Mouse (Mus musculus): ENCODE measurements around the gene Nfkb2. TPM values are rescaled to one million over a fixed set of nuclear protein-coding genes. Genes with fewer than 3 reads are reported as not detected.
A peak's percentile ranks its signal among the peaks of the same experiment; 100 is the strongest.

Gene Nfkb2
- polyA plus RNA-seq, 1 experiment = 2.8 TPM

DNA sequence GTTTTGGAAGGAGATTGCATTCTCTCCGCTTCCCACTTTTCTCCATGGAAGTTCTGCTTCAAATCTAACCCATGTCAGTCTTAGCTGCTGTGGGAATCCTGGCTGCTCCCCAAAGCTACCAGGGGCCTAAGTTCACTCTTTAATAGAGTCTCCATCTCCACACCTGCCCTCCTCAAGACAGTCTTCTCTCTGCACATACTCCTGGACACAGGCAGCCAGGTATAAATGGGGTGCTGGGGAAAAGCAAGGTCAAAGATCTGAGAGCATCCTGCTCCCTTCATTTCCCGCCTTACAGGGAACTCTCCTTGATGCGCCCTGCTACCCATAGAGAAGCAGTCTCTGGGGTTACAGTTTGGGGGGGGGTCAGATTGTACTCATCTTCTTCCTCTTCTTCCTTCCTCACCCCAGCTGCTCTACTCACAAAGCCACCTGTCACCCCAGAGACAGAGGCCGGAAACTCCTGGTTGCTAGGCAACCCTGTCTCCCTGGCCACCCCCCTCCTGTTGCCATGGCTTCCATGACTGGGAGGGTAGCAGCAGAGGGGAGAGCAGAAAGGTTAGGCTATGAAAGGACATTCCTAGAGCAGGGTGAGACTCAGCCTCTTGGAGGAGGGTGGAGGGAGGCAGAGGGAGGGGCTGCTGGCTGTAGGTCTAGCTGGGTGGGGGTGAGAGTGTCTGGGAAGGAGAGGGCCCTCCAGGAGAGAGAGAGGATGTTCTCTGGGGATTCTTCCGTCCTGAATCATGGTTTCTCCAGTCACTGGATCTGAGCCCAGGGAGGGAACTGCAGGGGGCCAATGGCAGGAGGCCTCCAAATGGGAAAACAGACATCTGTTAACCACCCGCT lies 17.2 kb downstream of the Nfkb2 start:
- Histone ChIP-seq H3K27ac (ENCODE audit: insufficient read depth, low read length) (0 out of 2 replicates have a peak overlapping the region, but pooled peaks have one; percentile 4), H3K4me3 (ENCODE audit: insufficient read depth, low read length) (no peak overlapping the region), H3K4me1 (ENCODE audit: control insufficient read depth, insufficient read depth, low read length) (peaks cover 10% of the 10 kb centered on the region)
- no peak for TF ChIP-seq POLR2A (IDR thresholded peaks at IDR 0.05; ENCODE audit: extremely low read depth, insufficient read depth, low read length)
- TF ChIP-seq CTCF (IDR thresholded peaks at IDR 0.05; ENCODE audit: extremely low read depth, insufficient read depth, low read length) = no peak

DNA sequence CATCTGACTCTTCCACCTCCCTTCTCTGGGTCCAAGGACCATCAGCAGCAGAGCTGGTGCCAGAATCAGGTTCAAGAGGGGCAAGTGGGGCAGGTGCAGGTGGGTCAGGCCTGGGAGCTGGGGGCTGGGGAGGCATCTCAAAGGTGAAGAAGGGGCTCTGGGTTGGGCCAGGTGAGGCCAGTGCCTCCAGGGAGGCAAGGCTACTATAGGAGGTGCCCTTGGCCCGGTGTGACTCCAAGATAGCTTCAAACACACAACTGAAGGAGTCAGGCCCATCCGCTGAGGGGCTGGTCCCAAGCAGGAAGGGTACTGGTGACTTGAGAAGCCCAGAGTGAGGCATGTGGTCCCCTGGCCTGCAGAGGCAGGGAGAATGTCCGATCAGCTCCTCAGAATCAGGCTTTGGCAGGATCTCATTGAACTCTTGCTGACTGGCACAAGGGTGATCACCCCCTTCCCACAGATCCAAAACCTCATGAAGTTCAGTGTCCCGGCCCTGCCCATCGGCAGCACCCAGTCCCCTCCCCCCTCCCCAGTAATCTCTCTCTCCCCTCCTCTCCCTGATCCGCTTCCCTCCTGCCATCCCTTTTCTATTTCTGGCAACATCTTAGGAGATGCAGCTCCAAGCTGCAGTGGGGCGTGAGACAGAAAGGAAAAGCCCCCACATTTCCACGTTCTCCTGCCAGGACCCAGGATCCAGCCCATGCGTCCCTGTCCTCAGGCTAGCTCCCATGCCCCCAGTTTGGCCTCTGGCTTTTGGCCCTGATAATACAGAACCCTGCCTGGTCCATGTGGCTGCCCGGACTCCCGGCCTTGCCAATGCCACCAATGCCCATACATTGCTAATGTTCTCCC lies 18.2 kb downstream of the Nfkb2 start:
- peak overlapping the region; percentile 90 for H3K27ac ChIP-seq (ENCODE audit: insufficient read depth, low read length)
- TF ChIP-seq POLR2A (IDR thresholded peaks at IDR 0.05; ENCODE audit: extremely low read depth, insufficient read depth, low read length) (no peak), CTCF (IDR thresholded peaks at IDR 0.05; ENCODE audit: extremely low read depth, insufficient read depth, low read length) (no peak)
- no peak overlapping the region; the same call in 1 of the 2 replicates for H3K4me3 ChIP-seq (ENCODE audit: insufficient read depth, low read length)
- peaks cover 10% of the 10 kb centered on the region for H3K4me1 ChIP-seq (ENCODE audit: control insufficient read depth, insufficient read depth, low read length)

DNA sequence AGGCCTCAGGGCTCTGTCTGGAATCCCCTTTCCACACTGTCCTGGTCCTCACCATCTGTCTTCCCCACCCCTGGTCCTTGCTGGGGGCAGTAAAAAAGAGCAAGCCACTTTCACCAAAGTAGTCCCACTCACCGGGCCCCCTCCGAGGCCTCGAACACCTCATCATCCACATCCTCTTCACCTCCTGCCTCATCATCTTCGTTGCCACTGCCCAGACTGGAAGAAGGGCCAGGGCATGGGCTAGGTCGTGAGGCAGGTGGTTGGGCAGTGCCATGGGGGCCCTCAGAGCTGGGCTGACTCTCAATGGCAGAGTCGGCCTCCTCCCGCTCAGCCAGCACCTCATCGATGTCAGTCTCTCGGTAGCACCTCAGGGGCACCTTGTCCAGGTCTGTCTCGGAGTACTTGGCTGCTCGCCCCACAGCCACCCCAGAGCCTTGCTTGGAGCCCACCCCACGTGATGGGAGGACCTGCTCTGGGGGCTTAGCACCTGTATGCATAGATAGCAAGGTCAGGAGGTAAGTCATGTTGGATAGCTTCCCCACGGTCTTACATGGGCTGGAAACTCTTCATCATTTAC lies 19.0 kb downstream of the Nfkb2 start:
- TF ChIP-seq POLR2A (IDR thresholded peaks at IDR 0.05; ENCODE audit: extremely low read depth, insufficient read depth, low read length) (no peak), CTCF (IDR thresholded peaks at IDR 0.05; ENCODE audit: extremely low read depth, insufficient read depth, low read length) (no peak)
- Histone ChIP-seq H3K27ac (ENCODE audit: insufficient read depth, low read length) (peak overlapping the region; percentile 73), H3K4me3 (ENCODE audit: insufficient read depth, low read length) (no peak overlapping the region; the same call in 1 of the 2 replicates), H3K4me1 (ENCODE audit: control insufficient read depth, insufficient read depth, low read length) (peaks cover 10% of the 10 kb centered on the region)

DNA sequence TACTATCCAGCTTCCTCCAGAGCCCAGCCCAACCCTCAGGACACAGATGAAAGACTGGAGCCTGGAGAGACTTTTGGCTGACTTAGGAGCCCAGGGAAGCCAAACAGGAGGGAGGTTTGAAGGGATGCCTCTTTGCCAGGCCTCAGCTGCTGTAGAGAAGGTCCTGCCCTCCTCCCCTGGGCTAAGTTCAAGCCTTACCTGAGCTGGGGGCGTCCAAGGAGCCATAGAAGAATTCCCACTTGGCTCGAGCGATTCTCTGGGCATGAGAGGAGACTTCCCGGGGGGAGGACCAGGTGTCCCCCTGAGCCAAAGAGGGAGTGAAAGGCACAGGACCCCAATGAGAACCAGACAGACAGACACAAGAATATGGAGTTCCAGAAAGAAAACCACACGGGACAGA lies 19.6 kb downstream of the Nfkb2 start:
- peaks cover 10% of the 10 kb centered on the region for H3K4me1 ChIP-seq (ENCODE audit: control insufficient read depth, insufficient read depth, low read length)
- no peak overlapping the region for H3K27ac ChIP-seq (ENCODE audit: insufficient read depth, low read length)
- no peak for TF ChIP-seq CTCF (IDR thresholded peaks at IDR 0.05; ENCODE audit: extremely low read depth, insufficient read depth, low read length)
- no peak for TF ChIP-seq POLR2A (IDR thresholded peaks at IDR 0.05; ENCODE audit: extremely low read depth, insufficient read depth, low read length)
- no peak overlapping the region for H3K4me3 ChIP-seq (ENCODE audit: insufficient read depth, low read length)

DNA sequence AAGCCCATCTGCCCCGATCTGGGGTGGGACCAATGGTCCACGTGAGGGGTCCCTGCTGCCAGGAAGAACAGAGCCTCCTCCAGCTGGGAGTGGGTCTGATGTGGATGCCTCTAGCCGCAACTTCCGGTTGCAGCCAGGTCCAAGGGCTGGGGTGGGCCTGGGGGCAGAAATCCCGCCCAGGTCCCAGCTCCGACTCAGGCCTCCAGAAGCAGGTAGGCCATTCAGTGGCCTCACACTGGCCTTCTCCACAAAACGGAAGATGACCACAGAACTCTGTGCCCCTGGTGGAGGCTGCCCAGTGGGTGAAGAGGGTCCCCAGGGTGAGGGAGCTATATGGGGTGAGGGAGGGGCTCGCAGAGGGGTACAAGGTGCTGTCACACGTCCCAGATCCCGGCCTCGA lies 20.2 kb downstream of the Nfkb2 start:
- no peak for TF ChIP-seq CTCF (IDR thresholded peaks at IDR 0.05; ENCODE audit: extremely low read depth, insufficient read depth, low read length)
- no peak for TF ChIP-seq POLR2A (IDR thresholded peaks at IDR 0.05; ENCODE audit: extremely low read depth, insufficient read depth, low read length)
- Histone ChIP-seq H3K27ac (ENCODE audit: insufficient read depth, low read length) (no peak overlapping the region), H3K4me1 (ENCODE audit: control insufficient read depth, insufficient read depth, low read length) (peaks cover 10% of the 10 kb centered on the region), H3K4me3 (ENCODE audit: insufficient read depth, low read length) (no peak overlapping the region)

DNA sequence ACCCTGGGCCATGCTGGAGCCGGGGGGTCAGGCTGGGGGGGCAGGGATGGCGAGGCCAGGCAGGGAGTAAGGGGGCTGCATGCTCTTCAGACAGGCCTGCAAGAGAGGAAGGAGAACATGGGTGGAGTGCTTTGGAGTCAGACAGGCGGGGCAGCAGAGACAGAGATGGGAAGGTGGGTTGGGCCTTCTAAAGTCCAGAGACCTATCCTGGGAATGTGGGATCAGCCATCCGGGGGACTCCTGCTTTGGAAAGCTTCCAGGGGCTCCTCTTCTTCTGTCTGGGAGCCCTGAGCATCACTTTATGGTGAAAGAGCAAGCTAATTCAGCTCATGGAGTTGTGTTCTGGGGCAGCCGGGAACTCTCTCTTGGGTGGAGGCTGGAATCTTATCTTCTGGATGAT lies 20.8 kb downstream of the Nfkb2 start:
- TF ChIP-seq POLR2A (IDR thresholded peaks at IDR 0.05; ENCODE audit: extremely low read depth, insufficient read depth, low read length) (no peak), CTCF (IDR thresholded peaks at IDR 0.05; ENCODE audit: extremely low read depth, insufficient read depth, low read length) (no peak)
- H3K4me1 ChIP-seq (ENCODE audit: control insufficient read depth, insufficient read depth, low read length) = peaks cover 6% of the 10 kb centered on the region
- no peak overlapping the region for H3K4me3 ChIP-seq (ENCODE audit: insufficient read depth, low read length)
- H3K27ac ChIP-seq (ENCODE audit: insufficient read depth, low read length) = no peak overlapping the region

DNA sequence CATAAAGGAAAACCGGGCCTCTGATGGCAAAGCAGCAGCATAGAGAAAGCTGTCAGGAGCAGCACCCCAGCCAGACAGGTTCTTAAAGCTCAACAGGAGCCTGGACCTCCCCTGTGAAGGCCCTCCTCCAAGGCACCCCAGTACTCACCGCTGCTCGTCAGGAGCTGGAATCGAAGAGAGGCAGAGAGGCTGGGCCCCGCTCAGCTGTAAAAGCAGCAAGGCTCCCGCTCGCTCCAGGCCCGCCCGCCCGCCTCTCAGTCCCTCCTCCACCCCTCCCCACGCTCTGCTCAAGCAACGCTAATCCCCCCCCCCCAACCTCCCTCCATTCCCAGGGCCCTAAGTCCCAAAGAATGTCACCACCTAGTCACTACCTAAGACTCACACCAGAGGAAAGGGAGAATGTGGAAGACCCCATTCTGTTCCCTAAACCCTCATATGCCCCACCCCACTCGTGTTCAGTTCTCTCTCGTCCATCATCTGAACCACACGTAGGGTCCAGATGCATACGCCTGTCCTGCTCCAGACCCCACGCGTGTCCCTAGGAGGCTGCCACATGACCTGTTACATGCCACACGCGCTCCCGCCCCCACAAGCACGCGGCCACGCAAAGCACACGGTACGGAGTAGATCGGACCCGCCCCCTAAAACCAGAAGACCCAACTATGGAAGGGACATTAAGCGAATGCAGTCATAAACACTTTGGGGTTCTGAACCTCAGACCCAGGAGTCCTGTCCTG lies 22.1 kb downstream of the Nfkb2 start:
- Histone ChIP-seq H3K4me1 (ENCODE audit: control insufficient read depth, insufficient read depth, low read length) (peaks cover 6% of the 10 kb centered on the region), H3K27ac (ENCODE audit: insufficient read depth, low read length) (peak overlapping the region; percentile 11), H3K4me3 (ENCODE audit: insufficient read depth, low read length) (peak overlapping the region; percentile 67)
- TF ChIP-seq POLR2A (IDR thresholded peaks at IDR 0.05; ENCODE audit: extremely low read depth, insufficient read depth, low read length) (0 out of 2 replicates have a peak, but pooled peaks have one; percentile 25), CTCF (IDR thresholded peaks at IDR 0.05; ENCODE audit: extremely low read depth, insufficient read depth, low read length) (no peak)

DNA sequence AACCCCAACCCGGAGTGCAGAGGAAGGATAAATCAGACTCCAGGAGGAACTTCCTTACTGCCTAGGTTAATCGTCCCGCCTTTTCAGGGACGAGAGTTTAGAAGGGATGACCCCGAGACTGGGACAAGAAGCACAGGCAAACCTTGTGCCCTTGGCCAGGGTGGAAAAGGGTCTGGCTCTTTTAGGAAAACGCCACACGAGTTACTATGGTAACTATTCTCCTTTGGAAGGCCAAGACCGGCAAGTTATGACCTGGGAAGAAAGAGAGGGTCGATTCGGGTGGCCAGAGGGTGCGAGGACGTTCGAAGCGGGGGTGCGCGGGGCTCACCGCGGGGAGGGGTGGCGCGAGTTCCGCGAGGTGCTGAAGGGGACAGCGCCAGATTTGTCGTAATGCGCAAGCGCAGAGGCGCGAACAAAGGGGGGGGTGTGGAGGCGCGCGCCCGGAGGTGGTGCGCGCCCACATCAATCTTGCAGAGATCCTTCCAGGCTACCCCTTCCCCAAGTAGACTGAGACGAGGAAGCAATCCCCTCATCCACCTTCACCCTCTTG lies 22.7 kb downstream of the Nfkb2 start, which contains the start of gene Psd:
TSS of gene Psd (minus strand) at position 401 of the 550 bp plus-strand sequence.
- no peak for TF ChIP-seq CTCF (IDR thresholded peaks at IDR 0.05; ENCODE audit: extremely low read depth, insufficient read depth, low read length)
- no peak; the same call in none of the 2 replicates for TF ChIP-seq POLR2A (IDR thresholded peaks at IDR 0.05; ENCODE audit: extremely low read depth, insufficient read depth, low read length)
- peak within 1 kb of the TSS; percentile 74 for H3K27ac ChIP-seq (ENCODE audit: insufficient read depth, low read length)
- peaks cover 4% of the 10 kb centered on the region for H3K4me1 ChIP-seq (ENCODE audit: control insufficient read depth, insufficient read depth, low read length)
- H3K4me3 ChIP-seq (ENCODE audit: insufficient read depth, low read length) = peak within 1 kb of the TSS; percentile 67

All from cortical plate, adult 2 months (tissue).